Mouse (Mus musculus): ENCODE measurements around the gene Tnf. TPM values are rescaled to one million over a fixed set of nuclear protein-coding genes. Genes with fewer than 3 reads are reported as not detected.
A peak's percentile ranks its signal among the peaks of the same experiment; 100 is the strongest.

Tnf gene
- polyA plus RNA-seq, 1 experiment from 2014 or later, result 0.09 TPM

DNA sequence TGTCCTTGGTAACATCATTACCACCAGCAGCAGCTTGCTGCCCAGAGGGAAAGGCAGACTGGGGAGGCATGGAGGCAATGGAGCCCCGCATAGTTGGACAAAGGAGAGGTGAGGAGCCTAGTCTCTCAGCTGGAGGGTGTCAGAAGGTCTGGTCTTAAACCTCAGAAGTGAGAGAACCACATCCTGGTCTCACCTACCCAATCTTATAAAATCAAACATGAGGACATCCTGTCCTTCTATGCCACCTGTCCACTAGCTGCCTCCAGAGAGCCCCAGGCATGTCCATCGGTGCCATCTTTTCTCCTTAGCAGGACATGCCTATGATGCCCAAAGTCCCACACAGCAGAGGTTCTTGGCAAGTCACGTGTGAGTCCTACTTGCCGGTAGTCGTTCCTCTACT lies 21.7 kb downstream of the Tnf start:
- 84% methylated on average over 5 of the region's 5 CpGs for WGBS
- Histone ChIP-seq H3K9me3 (replicated peaks) (no peaks in the 10 kb centered on the region), H3K27ac (replicated peaks) (no peak overlapping the region), H3K4me1 (no peaks in the 10 kb centered on the region), H3K9ac (replicated peaks) (no peak overlapping the region), H3K36me3 (no peaks in the 10 kb centered on the region), H3K4me3 (replicated peaks) (no peak overlapping the region), H3K27me3 (replicated peaks) (no peaks in the 10 kb centered on the region), H3K4me2 (no peak overlapping the region)
- ATAC-seq (ENCODE audit: low FRiP score), result no peak

DNA sequence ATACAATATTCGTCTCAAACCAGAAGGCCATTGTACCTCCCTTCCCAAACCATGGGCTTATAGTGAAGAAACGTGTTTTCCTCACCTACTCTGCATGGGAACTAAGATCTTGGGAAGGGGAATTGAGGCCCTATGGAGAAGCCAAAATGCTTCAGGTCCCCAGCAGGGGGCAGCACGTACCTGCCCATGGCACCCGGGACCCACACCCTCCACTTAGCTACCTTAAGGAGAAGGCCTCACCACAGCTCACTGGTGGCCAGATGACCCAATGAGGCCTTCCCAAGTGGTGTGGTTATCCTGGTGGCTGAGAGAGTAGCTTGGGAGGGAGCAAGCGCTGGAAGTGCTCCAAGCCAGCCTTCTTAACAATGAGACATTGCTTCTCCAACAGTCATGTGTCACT lies 23.3 kb downstream of the Tnf start:
- ATAC-seq (ENCODE audit: low FRiP score), result no peak
- H3K9me3 ChIP-seq (replicated peaks), result no peaks in the 10 kb centered on the region
- no peak overlapping the region for H3K9ac ChIP-seq (replicated peaks)
- WGBS, result 15% methylated on average over 5 of the region's 5 CpGs
- no peak overlapping the region for H3K4me2 ChIP-seq
- no peaks in the 10 kb centered on the region for H3K4me1 ChIP-seq
- no peaks in the 10 kb centered on the region for H3K36me3 ChIP-seq
- no peak overlapping the region for H3K4me3 ChIP-seq (replicated peaks)
- H3K27ac ChIP-seq (replicated peaks), result no peak overlapping the region
- no peaks in the 10 kb centered on the region for H3K27me3 ChIP-seq (replicated peaks)

DNA sequence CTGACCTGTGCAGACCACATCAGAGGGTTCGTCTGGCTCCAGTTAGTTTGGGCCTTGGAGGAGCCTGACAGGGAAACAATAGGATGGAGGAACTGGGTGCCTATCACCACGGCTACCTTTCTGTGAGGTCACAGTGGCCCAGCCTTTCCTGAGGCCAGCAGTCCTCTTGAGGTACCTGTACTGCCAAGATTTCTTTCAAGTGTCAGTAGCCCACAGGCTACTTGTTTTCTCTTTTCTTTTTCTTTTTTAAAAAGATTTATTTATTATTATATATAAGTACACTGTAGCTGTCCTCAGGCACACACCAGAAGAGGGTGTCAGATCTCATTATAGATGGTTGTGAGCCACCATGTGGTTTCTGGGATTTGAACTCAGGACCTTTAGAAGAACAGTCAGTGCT lies 25.8 kb downstream of the Tnf start, which contains the start of gene Aif1:
Gene Aif1, minus strand, starts transcription at position 101 of the 400 bp plus-strand sequence.
- H3K27ac ChIP-seq (replicated peaks), result no peak within 1 kb of the TSS
- no peak for ATAC-seq (ENCODE audit: low FRiP score)
- 51% methylated on average over 2 of the region's 2 CpGs for WGBS
- H3K4me1 ChIP-seq, result no peaks in the 10 kb centered on the region
- no peak within 1 kb of the TSS for H3K4me3 ChIP-seq (replicated peaks)
- no peaks in the 10 kb centered on the region for H3K27me3 ChIP-seq (replicated peaks)
- H3K9me3 ChIP-seq (replicated peaks), result no peaks in the 10 kb centered on the region
- no peaks in the 10 kb centered on the region for H3K36me3 ChIP-seq
- H3K4me2 ChIP-seq, result no peak within 1 kb of the TSS
- no peak within 1 kb of the TSS for H3K9ac ChIP-seq (replicated peaks)

DNA sequence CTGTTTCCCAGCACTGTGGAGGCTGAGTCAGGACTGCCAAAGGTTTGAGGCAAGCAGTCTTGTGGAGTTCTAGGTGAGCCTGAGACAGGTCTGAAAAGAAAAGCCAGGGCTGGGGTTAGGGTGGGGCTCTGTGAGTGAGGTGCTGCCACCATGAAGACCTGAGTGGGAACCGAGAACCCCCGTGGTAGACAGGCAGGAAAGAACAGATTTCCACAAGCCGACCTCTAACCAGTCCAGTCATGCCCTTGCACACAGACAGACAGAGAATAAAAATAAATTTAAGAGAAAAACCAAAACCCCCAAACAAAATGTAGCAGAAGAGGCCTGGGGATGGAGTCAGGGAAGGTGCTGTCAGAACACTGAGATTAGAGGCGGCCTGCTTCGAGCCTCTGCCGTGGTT lies 26.4 kb downstream of the Tnf start:
- H3K9ac ChIP-seq (replicated peaks), result no peak overlapping the region
- H3K36me3 ChIP-seq, result no peaks in the 10 kb centered on the region
- ATAC-seq (ENCODE audit: low FRiP score), result no peak
- 85% methylated on average over 6 of the region's 6 CpGs for WGBS
- H3K4me3 ChIP-seq (replicated peaks), result no peak overlapping the region
- no peak overlapping the region for H3K4me2 ChIP-seq
- no peaks in the 10 kb centered on the region for H3K9me3 ChIP-seq (replicated peaks)
- H3K4me1 ChIP-seq, result no peaks in the 10 kb centered on the region
- no peak overlapping the region for H3K27ac ChIP-seq (replicated peaks)
- no peaks in the 10 kb centered on the region for H3K27me3 ChIP-seq (replicated peaks)

DNA sequence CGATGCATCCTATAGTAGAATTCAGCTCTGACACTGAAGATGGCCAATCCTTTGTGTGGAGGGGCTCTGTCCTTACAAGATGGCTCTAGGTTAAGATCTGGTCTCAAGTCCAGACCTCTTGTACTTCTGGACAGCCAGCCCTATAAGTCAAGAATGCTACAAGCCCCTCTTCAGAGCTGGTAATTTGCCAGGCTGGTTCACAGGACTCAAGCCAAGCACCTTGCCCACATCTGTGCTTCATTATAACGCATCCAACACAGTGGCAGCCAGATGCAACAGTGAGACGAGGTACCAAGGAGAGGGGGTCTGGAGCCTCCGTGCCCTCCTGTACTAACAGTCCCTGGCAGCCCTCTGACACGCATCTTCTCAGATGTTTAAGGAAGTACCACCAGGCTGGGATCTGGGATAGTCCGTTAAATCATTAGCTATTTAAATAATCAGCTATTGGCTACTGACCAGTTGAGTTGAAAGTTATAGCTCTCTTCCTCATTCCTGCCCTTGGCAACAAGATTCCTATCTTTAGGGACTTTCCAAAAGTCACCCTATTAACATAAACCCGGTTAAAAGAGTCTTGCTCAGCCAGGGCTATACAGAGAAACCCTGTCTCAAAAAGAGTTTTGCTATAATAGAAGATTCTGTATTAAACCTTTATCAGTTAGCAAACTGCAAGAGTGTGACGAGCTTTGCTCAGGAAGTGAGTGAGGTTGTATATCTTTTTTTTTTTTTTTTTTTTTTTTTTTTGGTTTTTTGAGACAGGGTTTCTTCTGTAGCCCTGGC lies 27.4 kb downstream of the Tnf start:
- H3K4me2 ChIP-seq, result no peak overlapping the region
- no peaks in the 10 kb centered on the region for H3K4me1 ChIP-seq
- no peak overlapping the region for H3K9ac ChIP-seq (replicated peaks)
- H3K4me3 ChIP-seq (replicated peaks), result no peak overlapping the region
- WGBS, result 78% methylated on average over 8 of the region's 8 CpGs
- no peak for ATAC-seq (ENCODE audit: low FRiP score)
- no peaks in the 10 kb centered on the region for H3K9me3 ChIP-seq (replicated peaks)
- H3K36me3 ChIP-seq, result no peaks in the 10 kb centered on the region
- no peaks in the 10 kb centered on the region for H3K27me3 ChIP-seq (replicated peaks)
- no peak overlapping the region for H3K27ac ChIP-seq (replicated peaks)

DNA sequence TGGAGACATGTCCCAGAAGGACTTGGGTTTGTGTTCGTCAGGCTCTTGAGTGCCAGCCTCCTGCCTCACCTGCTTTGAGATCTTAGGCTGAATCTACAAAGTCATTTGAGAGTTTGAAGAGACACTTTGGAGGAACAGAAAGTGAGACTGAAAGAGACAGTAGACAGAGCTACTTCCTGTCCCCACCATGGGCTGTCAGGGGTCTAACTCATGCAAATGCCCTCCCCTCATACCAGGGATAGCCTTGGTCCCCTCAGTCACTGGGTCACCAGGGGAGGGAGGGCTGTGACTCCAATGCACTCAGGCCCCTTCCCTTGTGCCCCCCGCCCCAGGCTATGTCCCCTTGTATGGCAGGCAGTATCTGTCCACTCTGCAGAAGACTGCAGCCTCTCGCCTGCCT lies 28.5 kb downstream of the Tnf start:
- no peaks in the 10 kb centered on the region for H3K36me3 ChIP-seq

DNA sequence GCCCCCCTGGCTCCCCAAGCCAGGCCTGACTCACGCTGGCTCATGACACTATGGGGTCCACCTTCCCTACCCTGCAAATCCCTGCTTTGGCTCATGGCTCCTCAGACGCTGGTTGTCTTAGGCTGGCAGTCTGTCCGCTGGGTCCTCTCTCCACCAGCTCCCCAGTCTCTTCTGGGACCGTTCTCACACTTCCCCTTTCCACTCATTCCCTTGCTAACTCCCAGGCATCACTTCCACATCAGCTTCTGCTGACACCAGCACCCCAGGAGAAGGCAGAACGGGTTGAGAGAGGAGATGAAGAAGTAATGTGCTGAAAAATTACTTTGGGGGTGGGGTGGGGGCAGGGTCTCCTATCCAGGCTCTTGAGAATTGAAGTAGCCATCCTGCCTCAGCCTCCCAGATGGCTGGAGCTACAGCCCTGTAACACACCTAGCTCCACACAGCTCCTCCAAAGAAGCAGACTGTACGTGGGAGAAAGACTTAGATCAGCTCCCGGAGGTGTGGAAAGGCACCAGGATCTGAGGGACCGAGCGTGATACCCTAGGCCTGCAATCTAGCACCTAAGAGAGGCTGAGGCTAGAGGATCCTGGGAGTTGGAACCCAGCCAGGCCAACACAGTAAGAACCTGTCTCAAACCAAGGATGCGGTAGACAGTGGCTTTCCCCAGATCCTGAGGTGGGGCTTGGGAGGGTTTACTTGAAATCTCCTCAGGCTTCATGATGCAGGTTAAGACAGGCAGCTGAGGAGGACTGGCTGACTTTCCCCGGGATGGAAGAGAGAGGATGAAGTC lies 29.2 kb downstream of the Tnf start:
- Histone ChIP-seq H3K27me3 (replicated peaks) (no peaks in the 10 kb centered on the region), H3K27ac (replicated peaks) (no peak overlapping the region), H3K4me2 (no peak overlapping the region), H3K9me3 (replicated peaks) (no peaks in the 10 kb centered on the region), H3K9ac (replicated peaks) (no peak overlapping the region), H3K36me3 (no peaks in the 10 kb centered on the region), H3K4me3 (replicated peaks) (no peak overlapping the region), H3K4me1 (no peaks in the 10 kb centered on the region; the same call in 1 of the 2 replicates)
- ATAC-seq (ENCODE audit: low FRiP score), result no peak
- 74% methylated on average over 11 of the region's 11 CpGs for WGBS

More for the DNA sequence above, 28.5 kb downstream of the Tnf start:
- no peak overlapping the region for H3K9ac ChIP-seq (replicated peaks)
- H3K4me2 ChIP-seq, result no peak overlapping the region
- H3K27me3 ChIP-seq (replicated peaks), result no peaks in the 10 kb centered on the region
- ATAC-seq (ENCODE audit: low FRiP score), result no peak
- H3K4me3 ChIP-seq (replicated peaks), result no peak overlapping the region
- H3K9me3 ChIP-seq (replicated peaks), result no peaks in the 10 kb centered on the region
- no peaks in the 10 kb centered on the region for H3K4me1 ChIP-seq
- no peak overlapping the region for H3K27ac ChIP-seq (replicated peaks)
- WGBS, result 79% methylated on average over 3 of the region's 3 CpGs

DNA sequence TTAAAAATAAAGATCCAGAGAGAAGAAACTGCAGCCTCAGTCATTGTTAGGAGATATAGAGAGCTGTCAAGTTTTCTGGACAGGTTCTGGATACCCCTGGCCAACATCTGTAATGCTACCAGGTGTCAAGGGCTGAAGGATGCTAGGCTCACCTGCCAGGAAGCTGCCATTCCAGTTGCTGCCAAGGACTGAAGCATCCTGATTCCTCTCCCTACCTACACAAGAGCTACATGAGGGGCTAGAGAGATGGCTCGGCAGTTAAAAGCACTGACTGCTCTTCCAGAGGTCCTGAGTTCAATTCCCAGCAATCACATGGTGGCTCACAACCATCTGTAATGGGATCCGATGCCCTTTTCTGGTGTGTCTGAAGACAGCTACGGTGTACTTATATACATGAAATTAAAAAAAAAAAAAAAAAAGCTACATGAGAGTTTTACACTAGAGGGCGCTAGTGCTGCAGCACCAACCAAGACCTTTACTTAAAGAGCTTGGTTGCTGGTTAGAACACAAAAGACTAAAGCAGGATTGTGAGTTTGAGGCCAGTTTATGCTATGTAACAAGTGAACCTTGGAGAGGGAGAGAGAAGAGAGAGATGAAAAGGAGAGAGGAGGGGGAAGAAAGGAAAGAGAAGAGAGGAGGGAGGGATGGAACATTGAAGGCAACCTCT lies 33.1 kb downstream of the Tnf start:
- Histone ChIP-seq H3K27me3 (replicated peaks) (no peaks in the 10 kb centered on the region), H3K9ac (replicated peaks) (no peak overlapping the region), H3K9me3 (replicated peaks) (no peaks in the 10 kb centered on the region), H3K4me2 (no peak overlapping the region), H3K27ac (replicated peaks) (peak overlapping the region; percentile 23; the same call in 1 of the 2 replicates), H3K4me1 (peaks cover 14% of the 10 kb centered on the region), H3K4me3 (replicated peaks) (no peak overlapping the region), H3K36me3 (no peaks in the 10 kb centered on the region)
- no peak for ATAC-seq (ENCODE audit: low FRiP score)
- WGBS, result 20% methylated on average over 4 of the region's 4 CpGs

DNA sequence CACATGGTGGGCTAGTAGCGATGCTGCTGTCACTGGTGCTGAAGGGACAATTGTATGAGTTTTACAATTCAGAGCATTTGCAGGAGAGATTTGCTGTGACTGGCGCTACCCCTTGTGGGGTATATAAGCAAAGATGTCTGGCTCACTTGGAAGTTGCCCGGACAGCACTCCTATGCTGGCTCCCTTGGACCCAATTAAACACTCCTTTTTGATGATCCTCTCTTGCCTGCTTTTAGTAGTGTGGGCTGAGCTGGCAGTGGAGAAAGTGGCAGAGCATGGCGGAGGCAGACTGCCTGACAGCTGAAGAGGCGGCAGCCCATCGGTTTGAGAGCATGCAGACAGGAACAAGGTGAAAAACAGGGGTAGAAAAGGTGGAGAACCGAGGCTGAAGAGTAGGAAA lies 34.0 kb downstream of the Tnf start:
- no peak overlapping the region for H3K4me2 ChIP-seq
- H3K4me3 ChIP-seq (replicated peaks), result no peak overlapping the region
- H3K27ac ChIP-seq (replicated peaks), result no peak overlapping the region
- no peak overlapping the region for H3K9ac ChIP-seq (replicated peaks)
- H3K27me3 ChIP-seq (replicated peaks), result no peaks in the 10 kb centered on the region
- no peaks in the 10 kb centered on the region for H3K9me3 ChIP-seq (replicated peaks)
- no peaks in the 10 kb centered on the region for H3K36me3 ChIP-seq
- peaks cover 23% of the 10 kb centered on the region for H3K4me1 ChIP-seq
- 88% methylated on average over 7 of the region's 7 CpGs for WGBS
- ATAC-seq (ENCODE audit: low FRiP score), result no peak

DNA sequence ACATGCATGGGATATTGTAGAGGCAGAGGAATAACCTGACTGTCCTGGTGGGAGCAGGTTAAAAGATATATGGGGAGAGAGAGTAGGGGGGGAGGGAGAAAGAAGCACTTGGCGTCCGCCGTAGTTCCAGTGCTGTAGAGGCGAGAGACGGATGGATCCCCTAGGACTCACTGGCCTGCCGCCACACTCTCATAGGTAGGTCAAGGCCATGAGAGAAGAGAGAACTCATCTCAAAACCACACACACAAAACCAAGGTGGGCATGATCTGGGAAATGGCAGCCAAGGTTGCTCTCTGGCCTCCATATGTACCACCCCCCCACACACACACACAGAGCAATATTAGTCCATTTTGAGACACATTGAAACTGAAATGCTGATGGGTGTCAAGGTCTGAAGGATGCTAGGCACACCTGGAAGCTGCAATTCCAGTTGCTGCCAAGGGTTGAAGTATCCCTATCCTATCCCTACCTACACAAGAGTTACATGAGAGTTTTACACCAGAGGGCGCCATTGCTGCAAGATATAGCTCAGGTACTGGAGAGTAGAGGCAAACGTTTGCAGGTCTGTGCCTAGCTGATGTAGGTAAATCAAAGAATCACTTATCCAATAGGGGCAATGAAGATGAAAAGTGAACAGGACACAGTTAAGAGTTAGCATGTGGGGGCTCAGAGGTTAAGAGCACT lies 35.3 kb downstream of the Tnf start:
- Histone ChIP-seq H3K4me2 (peak overlapping the region; percentile 66), H3K9ac (replicated peaks) (peak overlapping the region; percentile 36), H3K9me3 (replicated peaks) (no peaks in the 10 kb centered on the region), H3K36me3 (peaks cover 7% of the 10 kb centered on the region), H3K4me1 (peaks cover 36% of the 10 kb centered on the region), H3K27me3 (replicated peaks) (no peaks in the 10 kb centered on the region), H3K4me3 (replicated peaks) (peak overlapping the region; percentile 99), H3K27ac (replicated peaks) (peak overlapping the region; percentile 93)
- 33% methylated on average over 8 of the region's 8 CpGs for WGBS
- no peak for ATAC-seq (ENCODE audit: low FRiP score)

DNA sequence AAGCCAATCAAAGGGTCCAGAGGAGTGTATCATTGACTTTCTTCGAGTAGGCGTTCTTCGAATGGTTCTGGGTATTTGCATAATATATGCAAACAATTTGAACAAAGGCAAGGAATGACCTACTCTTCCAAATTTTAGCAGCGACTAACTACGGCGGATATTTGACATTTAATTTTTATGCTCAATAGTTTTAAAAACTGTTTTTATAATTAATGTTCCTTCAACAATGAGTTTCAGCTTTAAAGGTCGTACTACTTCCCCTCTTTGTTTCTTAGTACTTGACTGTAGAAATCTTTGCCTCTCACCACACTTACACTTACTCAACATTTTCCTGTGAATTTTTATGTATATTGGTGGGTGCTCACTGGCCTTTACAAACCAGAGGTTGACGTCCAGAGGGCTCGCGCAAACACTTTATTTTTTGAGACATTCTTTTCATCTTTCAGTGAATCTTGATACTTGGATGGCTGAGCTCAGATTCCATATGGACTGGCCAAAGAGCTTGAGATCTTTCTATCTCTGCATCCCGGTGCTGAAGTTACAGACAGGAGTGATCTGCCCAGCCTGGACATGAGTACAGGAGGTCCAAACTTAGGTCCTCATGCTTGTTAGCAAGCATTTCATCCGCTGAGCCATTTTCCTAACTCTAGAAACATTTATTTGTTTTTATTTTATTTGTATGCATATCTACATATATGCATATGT lies 36.2 kb downstream of the Tnf start:
- ATAC-seq (ENCODE audit: low FRiP score), result no peak
- Histone ChIP-seq H3K4me3 (replicated peaks) (peak overlapping the region; percentile 99), H3K4me2 (peak overlapping the region; percentile 66), H3K27ac (replicated peaks) (peak overlapping the region; percentile 93), H3K4me1 (peaks cover 42% of the 10 kb centered on the region), H3K27me3 (replicated peaks) (no peaks in the 10 kb centered on the region), H3K9ac (replicated peaks) (peak overlapping the region; percentile 36), H3K9me3 (replicated peaks) (no peaks in the 10 kb centered on the region), H3K36me3 (peaks cover 16% of the 10 kb centered on the region)
- WGBS, result 21% methylated on average over 12 of the region's 12 CpGs

Data from neural tube, embryonic 15.5 days (tissue).